Mouse (Mus musculus) heart, postnatal 14 days (tissue): ENCODE results near the gene Mast1. TPM values are rescaled to one million over a fixed set of nuclear protein-coding genes. Genes with fewer than 3 reads are reported as not detected.
"Not testable (repeated sequence)": the region's sequence is repeated elsewhere in the genome, so short reads cannot be mapped to it uniquely, and the experiment has no call there.

ENCODE experiments used
- DNase-seq, 2 experiments: peaks; one replicate each; pipeline ENCODE4 v3.0.0; 2021 to 2022
- intact Hi-C: fragments of 180-260 bp; cut with DNase I; formaldehyde crosslinking; loops from one replicate; pipeline ENCODE4 v1.15.1; 2025
- total RNA-seq, 2 experiments: library from RNA; stranded (reverse); gene quantifications; 2 replicates each; pipeline ENCODE4 v1.2.3; 2021

The Mast1 gene
- total RNA-seq, 2 experiments from 2014 or later, result not detected

DNA sequence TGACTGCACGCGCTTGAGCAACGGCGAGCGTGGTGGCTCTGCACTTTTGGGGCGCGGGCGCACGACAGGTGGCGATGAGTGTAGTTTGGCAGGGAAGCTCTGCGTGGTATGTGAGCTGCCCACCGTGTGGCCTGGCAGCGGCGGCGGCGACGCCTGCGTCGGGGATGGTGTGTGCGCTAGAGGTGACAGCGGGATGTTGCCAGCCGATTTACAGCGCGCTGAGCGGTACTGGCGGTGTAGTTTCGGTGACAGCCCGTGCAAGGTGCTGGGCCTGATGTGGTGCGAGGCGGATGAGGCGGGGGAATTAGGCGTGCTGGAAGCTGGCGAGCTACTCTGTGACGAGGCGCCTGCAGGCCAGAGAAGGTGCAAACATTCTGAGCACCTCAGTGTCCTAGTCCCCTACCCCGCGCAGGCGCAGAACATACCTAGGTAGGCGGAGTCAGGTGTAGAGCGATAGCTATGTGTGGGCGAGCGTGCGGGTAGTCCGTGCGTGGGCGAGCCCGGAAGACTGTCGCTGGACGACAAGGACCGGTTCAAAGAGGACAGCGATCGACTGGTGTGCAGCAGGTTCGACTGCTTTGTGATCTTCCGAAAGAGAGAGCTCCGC lies 24.2 kb downstream of the Mast1 start:
- intact Hi-C loops, result no loop called here
- DNase-seq, result peak; percentile 56 to 62

DNA sequence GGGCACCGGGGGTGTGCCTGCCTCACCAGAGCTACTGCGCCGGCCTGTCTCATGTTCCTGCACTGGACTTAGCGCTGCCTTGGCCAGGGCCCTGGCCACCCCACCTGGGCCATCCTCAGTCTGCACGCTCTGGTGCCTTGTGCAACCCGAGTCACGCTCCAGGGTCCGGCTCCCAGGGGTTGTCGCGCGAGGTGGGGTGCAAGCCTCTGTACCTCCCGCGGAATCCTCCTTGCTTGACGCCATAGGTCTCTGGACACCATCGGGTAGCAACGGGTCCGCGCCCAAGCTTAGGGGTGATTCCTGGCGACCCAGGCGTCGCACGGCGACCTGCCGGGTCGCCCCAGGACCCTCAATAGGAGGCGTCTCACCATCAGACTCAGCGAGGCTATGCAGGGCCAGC lies 24.8 kb downstream of the Mast1 start:
- intact Hi-C loops, result no loop called here
- no peak for DNase-seq

DNA sequence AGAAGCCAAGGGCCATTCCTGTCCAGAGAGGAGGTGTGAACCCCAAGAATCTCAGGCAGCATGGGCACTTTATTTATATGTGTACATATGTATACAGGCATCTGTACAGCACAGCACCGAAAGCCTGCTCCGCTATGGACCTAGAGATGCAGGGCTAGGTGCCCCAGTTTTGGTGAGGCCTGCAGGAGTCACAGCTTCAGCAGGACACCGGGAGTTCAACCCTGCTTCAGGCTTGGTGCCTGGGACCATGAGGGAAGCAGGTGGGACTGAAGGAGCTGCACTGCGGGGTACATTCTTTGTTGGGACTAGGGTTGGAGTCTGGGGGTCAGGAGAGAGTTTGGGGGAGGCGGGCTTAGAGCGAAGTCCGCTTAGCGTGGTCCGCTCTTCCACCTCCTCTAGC lies 25.3 kb downstream of the Mast1 start:
- intact Hi-C loops, result no loop called here
- DNase-seq, result no peak

DNA sequence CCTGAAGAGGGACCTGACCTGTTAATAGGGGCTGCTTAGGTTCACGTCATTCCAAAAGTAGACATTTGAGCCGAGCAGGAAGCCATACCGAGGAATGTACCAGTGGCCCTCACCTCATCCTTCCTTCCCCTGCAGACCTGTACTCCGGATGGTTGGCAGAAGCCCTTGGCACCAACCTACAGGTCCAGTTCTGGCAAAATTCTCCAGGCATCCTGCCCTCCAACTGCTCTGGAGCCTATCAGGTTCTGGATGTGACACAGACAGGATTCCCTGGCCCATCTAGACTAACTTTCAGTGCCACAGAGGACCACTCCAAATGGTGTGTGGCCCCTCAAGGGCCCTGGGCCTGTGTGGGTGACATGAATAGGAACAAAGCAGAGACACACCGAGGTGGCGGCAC lies 26.6 kb downstream of the Mast1 start:
- DNase-seq, result no peak
- intact Hi-C loops, result no loop called here

DNA sequence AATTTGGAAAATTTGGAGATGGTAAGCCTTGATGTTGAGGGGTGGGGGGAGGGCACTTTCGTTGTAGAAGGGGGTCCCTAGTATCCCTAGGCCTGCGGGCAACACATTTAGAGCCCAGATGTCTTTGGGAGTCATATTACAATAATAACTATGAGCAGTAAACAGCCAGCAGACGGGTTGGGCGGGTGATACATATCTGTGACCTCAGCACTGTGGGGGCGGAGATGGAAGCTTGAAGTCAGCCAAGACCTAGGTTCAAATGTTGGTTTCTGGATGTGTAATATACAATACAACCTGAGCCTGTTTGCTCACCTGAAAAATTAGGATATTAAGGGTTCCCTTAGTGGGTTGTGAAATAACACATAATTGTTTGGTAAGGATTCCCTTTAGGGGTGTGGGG lies 27.2 kb downstream of the Mast1 start:
- no peak for DNase-seq
- intact Hi-C loops, result no loop called here

DNA sequence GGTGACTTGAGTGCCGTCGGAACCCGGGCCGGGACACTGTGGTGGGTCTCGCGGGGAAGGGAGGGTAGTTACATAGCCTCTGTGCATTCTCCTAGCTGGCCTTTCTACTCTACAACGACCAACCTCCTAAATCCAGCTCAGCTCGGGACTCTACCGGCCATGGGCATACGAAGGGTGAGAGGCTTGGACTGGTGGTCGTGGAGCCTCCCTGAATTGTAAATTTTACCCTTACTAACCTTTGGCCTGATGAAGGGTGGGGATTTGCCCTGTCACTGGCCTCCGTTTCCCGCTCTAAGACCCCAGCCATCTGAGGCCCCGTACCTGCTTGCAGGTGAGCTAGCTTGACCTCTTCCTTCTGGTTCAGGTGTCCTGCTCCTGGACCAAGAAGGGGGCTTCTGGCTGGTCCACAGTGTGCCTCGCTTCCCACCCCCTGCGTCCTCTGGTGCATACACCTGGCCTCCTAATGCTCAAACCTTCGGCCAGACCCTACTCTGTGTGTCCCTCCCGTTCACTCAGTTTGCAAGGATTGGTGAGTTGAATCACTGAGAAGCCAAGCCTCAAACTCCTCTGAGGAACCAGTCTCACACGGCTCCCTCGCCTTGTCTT lies 27.9 kb downstream of the Mast1 start:
- intact Hi-C loops, result no loop called here
- no peak for DNase-seq

DNA sequence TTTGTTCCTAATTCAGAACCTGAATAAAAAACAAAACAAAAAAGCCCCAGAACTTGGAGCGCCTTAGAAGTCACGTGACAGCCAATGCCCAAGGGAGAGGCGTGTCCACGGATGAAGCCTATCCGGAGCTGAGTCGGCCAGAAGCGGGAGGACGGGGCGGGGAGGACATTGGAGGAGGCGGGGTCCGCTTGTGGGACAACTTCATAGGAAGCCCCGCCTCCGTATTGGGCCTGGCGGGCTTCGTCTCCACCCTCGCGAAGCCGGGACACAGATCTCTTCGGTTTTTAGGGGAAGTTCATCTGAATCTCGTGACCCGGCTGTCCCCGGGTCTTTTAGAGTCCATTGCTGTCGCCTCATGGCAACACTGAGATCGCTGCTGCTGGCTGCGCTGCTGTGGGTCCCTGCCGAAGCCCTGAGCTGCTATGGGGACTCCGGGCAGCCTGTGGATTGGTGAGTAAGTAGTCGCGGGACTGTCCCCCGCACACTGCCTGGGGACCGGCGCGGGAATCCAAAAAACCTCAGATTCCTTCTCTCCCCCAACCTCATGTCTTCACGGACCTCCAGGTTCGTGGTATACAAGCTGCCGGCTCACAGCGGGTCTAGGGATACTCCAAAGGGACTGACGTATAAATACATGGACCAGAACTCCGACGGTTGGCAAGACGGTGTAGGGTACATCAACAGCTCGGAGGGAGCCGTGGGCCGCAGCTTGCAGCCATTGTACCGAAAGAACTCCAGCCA lies 28.6 kb downstream of the Mast1 start, which contains the start of gene Dnase2a:
TSS of gene Dnase2a (plus strand) at position 140 of the 741 bp plus-strand sequence.
- intact Hi-C loops, result no loop called here
- DNase-seq, result peak; percentile 95 to 96

DNA sequence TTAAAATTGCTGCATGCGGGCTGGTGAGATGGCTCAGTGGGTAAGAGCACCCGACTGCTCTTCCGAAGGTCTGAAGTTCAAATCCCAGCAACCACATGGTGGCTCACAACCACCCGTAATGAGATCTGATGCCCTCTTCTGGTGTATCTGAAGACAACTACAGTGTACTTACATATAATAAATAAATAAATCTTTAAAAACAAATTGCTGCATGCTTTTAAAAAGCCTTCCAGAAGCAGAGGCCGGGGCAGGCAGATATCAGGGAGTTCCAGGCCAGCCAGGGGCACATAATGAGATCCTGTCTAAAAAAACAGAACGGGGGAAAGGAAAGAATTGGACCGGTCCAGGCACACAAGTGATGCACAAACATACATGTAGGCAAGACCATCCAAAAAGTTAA lies 29.2 kb downstream of the Mast1 start:
- DNase-seq, intact Hi-C loops: not testable (repeated sequence)

DNA sequence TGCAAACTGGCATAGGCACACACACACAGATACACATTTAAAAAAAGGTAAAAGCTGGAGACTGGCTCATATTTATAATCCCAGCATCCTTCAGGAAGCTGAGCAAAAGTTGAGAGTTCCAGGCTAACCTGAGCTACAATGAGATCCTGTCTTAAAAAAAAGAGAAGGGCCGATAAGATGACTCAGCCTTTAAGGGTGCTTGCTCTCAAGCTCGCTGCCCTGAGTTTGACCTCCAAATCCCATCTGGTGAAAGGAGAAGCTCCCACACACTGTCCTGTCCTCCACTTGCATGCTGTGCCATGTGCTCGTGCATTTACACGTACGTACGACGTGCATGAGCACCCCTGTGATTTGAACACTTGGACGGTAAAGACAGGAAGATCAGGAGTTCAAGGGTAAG lies 29.7 kb downstream of the Mast1 start:
- intact Hi-C loops, result no loop called here
- DNase-seq, result no peak

DNA sequence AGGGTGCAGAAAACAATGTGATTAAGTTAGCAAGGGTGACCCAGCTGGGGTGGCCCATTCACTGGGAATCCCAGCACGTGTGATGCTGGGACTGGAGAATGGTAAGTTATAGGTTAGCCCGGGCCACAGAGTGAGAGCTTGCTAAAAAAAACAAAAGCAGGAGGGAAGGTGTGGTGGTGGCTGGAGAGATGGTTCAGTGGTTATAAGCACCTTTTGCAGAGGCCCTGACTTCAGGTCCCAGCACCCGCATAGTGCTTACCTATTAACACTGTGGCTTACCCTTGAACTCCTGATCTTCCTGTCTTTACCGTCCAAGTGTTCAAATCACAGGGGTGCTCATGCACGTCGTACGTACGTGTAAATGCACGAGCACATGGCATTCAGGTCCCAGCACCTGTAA lies 30.1 kb downstream of the Mast1 start:
- intact Hi-C loops, result no loop called here
- DNase-seq, result no peak

DNA sequence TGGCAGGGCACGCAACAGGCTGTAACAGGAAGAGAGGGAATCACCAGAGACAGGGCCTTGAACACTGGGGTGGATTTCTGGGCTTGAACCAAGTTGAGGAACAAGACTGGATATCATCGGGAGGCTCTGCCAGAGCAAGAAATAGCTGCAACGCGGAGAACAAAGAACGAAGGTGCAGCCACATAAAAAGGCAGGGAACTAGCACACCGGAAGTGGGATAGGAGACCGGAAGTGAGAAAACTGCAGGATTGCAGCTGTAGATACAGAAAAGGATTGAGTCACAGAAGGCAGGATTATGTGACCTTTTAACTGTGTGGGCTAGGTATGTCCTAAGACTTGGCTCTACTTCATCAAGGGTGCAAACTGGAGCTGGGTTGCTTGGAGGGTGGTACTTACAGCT lies 32.8 kb downstream of the Mast1 start:
- intact Hi-C loops, result no loop called here
- DNase-seq, result no peak

DNA sequence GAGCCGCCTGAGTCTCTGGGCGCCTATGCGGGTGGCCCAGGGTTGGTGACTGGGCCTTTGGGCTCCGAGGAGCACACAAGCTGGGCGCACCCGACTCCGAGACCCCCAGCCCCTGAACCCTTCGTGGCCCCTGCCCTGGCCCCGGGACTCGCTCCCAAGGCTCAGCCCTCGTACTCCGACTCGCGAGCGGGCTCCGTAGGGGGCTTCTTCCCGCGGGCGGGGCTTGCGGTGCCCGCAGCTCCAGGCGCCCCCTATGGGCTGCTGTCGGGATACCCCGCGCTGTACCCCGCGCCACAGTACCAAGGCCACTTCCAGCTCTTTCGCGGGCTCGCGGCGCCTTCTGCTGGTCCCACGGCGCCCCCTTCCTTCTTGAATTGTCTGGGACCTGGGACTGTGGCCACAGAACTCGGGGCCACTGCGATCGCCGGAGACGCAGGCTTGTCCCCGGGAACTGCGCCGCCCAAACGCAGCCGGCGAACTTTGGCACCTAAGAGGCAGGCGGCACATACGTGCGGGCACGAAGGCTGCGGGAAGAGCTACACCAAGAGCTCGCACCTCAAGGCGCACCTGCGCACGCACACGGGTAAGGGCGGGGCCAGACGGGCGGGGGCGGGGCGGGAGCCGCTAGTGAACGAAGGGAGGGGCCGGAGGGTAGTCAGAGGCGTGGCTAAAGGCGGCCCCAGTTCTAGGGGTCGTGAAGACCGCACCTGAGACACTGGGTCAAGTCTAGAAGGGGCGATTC lies 34.1 kb downstream of the Mast1 start:
- intact Hi-C loops, result loop anchor here (2.0 kb wide), 1 partner anchor 56 kb away; the partner anchor contains the start of gene Calr
- DNase-seq, result peak; percentile 94 to 96

DNA sequence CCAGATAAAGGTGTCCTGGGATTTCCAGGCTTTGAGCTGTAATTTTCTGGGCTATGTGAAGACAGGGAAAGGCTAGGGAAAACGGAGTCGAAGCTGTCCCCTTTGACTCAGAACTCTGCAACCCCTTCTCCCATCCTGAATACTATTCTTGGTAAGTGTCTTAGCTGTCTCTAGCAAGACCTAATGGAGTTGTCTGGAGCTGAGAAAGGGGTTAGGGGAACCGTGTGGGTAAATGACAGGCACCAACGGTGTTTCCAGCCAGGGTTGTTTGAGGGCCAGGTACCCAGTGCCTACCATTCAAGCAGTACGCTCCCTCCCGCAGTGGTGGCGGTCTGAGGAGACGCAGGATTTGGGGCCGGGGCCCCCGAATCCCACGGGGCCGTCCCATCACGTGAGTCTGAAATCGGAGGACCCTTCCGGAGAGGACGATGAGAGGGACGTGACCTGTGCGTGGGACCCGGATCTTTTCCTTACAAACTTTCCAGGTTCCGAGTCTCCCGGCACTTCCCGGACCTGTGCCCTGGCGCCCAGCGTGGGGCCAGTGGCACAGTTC lies 34.7 kb downstream of the Mast1 start:
- DNase-seq, result no peak
- intact Hi-C loops, result loop anchor here (2.0 kb wide), 1 partner anchor 56 kb away; the partner anchor contains the start of gene Calr

DNA sequence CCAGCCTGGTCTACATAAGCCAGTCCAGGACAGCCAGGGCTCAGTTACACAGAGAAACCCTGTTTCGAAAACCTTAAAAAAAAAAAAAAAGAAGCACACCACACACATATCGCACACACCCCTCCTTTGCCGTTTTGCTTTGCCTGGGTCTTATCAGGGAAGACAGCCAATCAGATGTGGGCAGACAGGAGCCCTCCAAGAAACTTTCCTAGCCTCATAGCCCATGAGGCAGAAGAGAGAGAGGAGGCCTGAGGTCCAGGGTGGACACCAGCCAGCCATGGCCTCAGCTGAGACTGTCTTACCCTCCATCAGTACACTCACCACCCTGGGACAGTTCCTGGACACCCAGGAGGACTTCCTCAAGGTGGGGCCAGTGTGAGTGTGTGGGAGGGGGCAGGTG lies 35.4 kb downstream of the Mast1 start, which contains the start of gene Klf1:
TSS of gene Klf1 (plus strand) at position 177 of the 400 bp plus-strand sequence.
- no peak for DNase-seq

DNA sequence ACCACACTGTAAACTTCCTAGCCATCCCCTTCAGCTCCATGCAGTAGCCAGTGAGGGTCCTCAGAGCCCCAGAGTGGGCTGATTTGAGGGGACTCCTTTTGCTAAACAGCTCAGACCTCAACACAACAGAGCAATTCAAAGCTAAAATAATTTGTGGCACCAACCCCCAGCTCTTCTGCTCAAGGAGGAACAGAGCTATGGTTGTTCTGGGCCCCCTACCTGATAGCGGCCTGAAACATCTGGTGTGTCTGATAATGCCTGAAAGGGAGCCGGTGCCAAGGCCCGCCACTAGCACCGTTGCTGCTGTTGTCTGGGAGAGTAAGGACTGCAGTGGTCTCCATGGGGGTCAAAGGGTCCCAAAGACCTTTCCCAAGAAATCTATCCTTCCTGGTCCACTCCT lies 36.1 kb downstream of the Mast1 start:
- intact Hi-C loops, result no loop called here
- DNase-seq, result no peak

More for the DNA sequence above, 35.4 kb downstream of the Mast1 start, which contains the start of gene Klf1:
- intact Hi-C loops, result loop anchor here (2.0 kb wide), 1 partner anchor 55 kb away; the partner anchor contains the start of gene Calr

DNA sequence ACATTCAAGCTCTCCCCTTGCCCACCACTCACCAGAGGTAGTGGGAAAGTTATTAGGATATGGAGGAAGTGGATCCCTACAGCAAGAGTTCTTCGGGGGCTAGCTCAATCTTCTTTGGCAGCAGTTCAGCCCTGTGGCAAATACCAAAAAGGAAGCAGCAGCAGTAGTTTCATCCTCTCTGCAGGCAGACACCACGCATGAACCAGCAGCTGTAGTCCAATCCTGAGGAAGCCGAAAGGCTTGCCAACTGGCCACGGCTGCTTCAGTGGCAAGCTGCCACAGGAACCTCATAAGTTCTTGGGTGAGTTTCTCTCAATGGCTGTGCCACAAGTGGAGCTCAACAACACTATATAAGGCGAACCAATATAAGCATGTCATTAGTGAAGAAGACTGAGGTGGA lies 41.2 kb downstream of the Mast1 start:
- no peak for DNase-seq
- intact Hi-C loops, result no loop called here

DNA sequence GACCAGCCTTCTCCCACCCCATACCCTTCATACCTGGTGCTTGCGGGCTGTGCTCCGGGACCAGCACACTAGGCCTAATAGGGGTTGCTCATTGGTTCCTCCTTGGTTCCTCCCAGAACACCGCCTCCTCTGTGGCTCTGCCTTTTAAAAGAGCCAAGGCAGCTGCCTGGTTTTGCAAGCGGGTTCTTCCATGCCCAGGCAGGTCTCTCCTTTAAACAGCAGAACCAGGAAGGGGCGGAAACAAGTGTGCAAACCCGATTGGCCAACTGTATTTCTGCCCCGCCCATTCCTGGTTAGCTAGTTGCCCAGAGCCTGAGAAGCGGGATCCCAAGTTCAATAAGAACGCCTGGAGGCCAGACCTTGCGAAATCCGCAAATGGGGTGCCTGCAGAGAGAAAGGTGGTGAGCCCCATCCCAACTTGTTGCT lies 43.4 kb downstream of the Mast1 start, which contains the start of gene Gcdh:
TSS of gene Gcdh (minus strand) at position 213 of the 426 bp plus-strand sequence.
- peak; percentile 87 to 90 for DNase-seq
- intact Hi-C loops, result no loop called here

DNA sequence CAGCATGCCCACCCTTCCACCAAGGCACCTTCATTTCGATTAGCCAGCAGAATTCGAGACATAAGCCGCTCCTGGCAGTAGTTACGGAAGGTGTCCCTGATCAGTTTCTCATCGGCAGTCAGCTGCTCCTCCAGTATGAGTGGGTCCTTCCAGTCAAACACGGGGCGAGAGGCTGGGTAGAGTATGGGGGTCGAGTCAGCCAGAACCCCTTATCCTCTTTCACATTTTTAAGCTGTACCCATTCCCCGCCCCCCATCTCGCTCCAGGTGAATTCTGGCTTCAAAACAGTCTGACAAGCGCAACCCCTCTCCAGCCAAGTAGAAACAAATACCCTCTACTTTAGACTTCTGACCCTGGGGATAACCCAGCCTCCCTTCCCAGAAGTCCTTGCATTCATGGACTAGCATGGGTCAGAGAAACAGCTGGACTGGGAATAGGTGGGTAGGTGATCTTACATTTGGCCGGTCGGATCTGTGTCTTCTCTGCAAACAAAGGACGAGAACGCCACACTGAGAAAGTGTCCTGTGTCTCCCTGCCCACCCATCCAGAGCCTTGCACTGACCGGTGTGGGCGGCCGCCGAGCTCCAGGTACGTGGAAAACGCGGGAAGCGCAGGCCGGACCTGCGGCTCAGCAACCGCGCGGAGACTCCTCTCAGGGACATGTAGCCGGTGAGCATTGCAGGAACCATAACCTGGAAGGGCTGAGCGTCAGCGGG lies 44.0 kb downstream of the Mast1 start:
- DNase-seq, result no peak
- intact Hi-C loops, result no loop called here

DNA sequence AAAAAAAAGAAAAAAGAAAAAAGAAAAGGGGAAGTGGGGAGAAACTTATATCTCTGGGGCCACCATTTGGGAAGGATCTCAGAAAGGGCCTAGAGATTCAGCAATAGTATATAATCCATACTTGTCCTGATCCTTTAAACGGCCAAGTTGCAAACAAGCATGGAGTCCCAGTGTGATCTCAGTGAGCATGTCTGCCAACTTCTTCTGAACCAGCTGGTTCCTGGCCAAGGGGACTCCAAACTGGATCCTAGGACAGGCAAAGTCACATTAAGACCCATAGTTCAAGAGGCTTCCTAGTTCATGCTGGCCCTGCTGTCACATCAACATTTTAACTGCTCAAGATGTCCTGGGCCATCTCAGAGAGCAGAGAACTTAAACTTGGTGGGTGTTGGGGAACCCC lies 48.0 kb downstream of the Mast1 start:
- intact Hi-C loops, result no loop called here

DNA sequence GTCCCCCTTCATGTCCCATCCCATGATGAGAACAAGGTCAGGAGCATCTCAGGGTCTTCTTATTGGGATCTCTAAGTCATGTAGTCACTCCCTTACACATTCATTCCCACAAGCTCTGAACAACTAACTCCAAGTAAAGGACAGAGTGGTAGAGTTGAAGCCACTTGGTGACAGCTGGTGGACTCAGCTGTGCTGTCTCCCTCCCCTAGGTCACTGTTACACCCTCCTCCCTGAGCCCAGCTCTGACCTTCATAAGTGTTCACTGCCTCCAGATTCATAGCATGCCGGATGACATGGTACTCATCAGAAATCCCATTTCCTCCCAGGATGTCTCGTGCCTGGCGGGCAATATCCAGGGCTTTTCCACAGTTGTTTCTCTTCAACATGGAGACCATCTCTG lies 48.9 kb downstream of the Mast1 start:
- intact Hi-C loops, result no loop called here
- DNase-seq, result no peak

More for the DNA sequence above, 48.0 kb downstream of the Mast1 start:
- DNase-seq, result no peak
